Mouse (Mus musculus) bone marrow, adult 2 months (tissue): ENCODE measurements around the gene Dnm2. TPM values are rescaled to one million over a fixed set of nuclear protein-coding genes. Genes with fewer than 3 reads are reported as not detected.

Experiments used
- H3K27ac ChIP-seq: fragments of 200-500 bp; 2 replicates; pipeline ENCODE4 v1.5.1; 2012; ENCODE audit warnings: low read depth, mild to moderate bottlenecking, control low read depth, inconsistent platforms, low read length; ENCODE audit not compliant: control insufficient read depth, poor library complexity, insufficient read depth
- H3K4me1 ChIP-seq: fragments of 200-500 bp; 2 replicates; pipeline ENCODE4 v1.6.1; 2011; ENCODE audit warnings: low read length; ENCODE audit not compliant: control insufficient read depth, insufficient read depth
- H3K4me3 ChIP-seq: fragments of 200-500 bp; replicated peaks from 2 replicates; pipeline ENCODE3; 2011; ENCODE audit warnings: mild to moderate bottlenecking, low read depth, low read length, control low read depth; ENCODE audit not compliant: control insufficient read depth
- CTCF ChIP-seq: fragments of 200-500 bp; IDR thresholded peaks from 2 replicates; pipeline ENCODE4 v1.5.1; 2011; ENCODE audit warnings: low read length, control low read depth; ENCODE audit not compliant: control insufficient read depth, insufficient read depth
- POLR2A ChIP-seq: fragments of 200-500 bp; IDR thresholded peaks from 2 replicates; pipeline ENCODE4 v1.6.1; 2011; ENCODE audit warnings: low read depth, mild to moderate bottlenecking, control low read depth, low read length, borderline replicate concordance; ENCODE audit not compliant: control insufficient read depth
- WGBS: fragments of 180-500 bp; shearing (Covaris S2); methylation state at CpG from one replicate; pipeline ENCODE4 v1.1.7; 2018; 5-methylcytosine and 5-hydroxymethylcytosine counted together
- polyA plus RNA-seq: library from polyadenylated mRNA; stranded (reverse); fragments of >200 nt; gene quantifications from 2 replicates; pipeline ENCODE4 v1.2.4, GENCODE M21; 2011; ENCODE audit warnings: low replicate concordance; ENCODE audit not compliant: missing spikeins, insufficient read depth, insufficient read length

Gene Dnm2
- polyA plus RNA-seq, 1 experiment = 130 TPM

DNA sequence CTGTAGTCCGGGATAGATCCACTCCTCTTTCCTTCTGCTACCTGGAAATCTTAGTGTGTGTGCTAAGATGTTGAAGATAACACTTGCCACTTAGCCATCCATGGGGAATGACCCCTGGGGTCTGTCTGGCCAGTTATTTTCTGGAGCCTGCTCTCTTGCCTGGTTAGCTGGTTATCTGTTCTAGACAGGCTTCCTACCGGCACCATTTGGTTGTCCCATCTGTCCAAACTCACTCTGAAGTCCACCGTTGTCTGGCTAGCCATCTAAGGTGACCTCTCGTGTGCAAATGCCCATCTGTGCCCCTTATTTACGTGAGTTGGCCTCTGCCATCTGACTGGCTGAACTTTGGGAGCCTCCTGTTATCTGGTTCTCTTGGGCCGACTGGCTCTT, 843 bp downstream of the Dnm2 start:
- TF ChIP-seq CTCF (no peak), POLR2A (no peak)
- peak overlapping the region; percentile 100 for H3K4me3 ChIP-seq
- WGBS = under 1% methylated on average over 6 of the region's 6 CpGs
- H3K27ac ChIP-seq = peak overlapping the region; percentile 97
- peaks cover 5% of the 10 kb centered on the region; the same call in 1 of the 2 replicates for H3K4me1 ChIP-seq

DNA sequence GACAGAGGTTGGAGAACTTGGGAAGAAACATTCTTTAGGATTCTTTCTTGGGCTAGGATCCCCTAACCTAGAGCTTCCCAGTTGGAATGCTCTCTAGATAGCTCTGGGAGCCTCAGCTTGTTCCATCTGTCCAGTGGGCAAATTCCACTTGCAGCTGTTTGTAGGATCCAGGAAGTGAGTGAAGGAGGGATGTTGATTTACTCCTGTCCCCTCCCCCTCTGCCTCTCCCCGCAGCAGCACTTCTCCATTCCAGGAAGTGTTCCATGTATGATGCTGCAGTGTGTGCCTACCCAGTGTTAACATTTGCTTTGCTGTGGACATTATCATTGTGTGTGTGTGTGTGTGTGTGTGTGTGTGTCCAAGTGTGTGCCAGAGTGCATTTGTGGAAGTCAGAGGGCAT, 1.3 kb downstream of the Dnm2 start:
- Histone ChIP-seq H3K4me3 (peak overlapping the region; percentile 100), H3K4me1 (peaks cover 7% of the 10 kb centered on the region; the same call in 1 of the 2 replicates), H3K27ac (peak overlapping the region; percentile 97)
- WGBS = 0% methylated on average over 1 of the region's 1 CpGs
- TF ChIP-seq CTCF (no peak), POLR2A (no peak)

DNA sequence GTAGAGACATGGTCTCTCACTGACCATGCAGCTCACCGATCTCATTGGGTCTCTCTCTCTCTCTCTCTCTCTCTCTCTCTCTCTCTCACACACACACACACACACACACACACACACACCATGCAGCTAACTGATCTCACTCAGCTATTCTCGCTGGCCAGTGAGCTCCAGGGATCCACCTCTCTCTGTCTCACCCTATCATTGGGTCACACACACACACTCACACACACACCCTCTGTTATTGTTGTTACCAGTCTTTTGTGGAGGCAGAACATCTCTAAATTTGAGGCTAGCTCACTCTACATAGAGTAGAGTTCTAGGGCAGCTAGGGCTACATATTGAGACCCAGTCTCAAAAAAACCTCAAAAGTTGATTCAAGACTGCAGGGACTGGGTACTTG, 1.8 kb downstream of the Dnm2 start:
- Histone ChIP-seq H3K4me3 (peak overlapping the region; percentile 6), H3K4me1 (peaks cover 8% of the 10 kb centered on the region), H3K27ac (no peak overlapping the region)
- 26% methylated on average over 2 of the region's 2 CpGs for WGBS
- TF ChIP-seq POLR2A = no peak
- TF ChIP-seq CTCF = no peak

DNA sequence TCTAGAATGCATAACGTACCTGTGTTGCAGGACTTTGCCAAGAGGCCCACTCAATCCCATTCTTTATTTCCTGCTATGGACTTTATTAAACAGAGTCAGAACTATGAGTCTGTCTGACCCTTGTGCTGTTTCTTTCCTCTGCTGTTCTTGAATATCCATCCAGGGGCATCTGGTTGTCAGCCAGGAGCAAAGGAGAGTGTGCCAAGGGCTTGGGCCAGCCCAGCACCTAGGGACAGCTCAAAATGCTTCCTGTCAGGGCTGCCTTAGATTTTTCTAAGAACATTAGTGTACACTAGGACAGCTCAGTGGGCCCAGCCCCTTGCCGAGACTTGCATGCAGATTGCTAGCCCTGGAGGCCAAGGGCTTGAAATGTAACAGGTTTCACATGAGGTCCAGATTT, 3.1 kb downstream of the Dnm2 start:
- H3K4me1 ChIP-seq = peaks cover 8% of the 10 kb centered on the region
- TF ChIP-seq POLR2A (no peak), CTCF (no peak)
- no peak overlapping the region for H3K27ac ChIP-seq
- no peak overlapping the region for H3K4me3 ChIP-seq
- 89% methylated on average over 2 of the region's 2 CpGs for WGBS

DNA sequence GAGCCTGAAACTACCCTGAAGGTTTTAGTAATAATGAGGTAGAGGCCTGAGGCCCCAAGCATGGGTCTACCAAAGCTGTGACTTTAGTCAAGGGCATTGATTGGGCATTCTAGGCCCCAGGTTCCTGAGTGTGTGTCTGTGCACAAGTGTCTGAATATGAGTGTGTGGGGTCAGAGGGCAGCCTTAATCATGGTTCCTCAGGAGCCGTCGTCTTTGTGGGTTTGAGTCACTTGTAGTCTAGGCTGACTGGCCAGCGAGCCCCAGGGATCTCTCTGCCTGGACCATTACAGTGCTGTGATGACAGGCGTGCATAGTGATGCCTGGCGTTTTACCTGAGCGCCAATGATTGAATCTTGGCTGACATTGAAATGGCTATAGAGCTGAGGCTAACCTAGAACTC, 3.5 kb downstream of the Dnm2 start:
- Histone ChIP-seq H3K4me1 (peaks cover 8% of the 10 kb centered on the region), H3K27ac (no peak overlapping the region), H3K4me3 (no peak overlapping the region)
- TF ChIP-seq POLR2A = no peak
- TF ChIP-seq CTCF = no peak
- WGBS = 78% methylated on average over 6 of the region's 6 CpGs

DNA sequence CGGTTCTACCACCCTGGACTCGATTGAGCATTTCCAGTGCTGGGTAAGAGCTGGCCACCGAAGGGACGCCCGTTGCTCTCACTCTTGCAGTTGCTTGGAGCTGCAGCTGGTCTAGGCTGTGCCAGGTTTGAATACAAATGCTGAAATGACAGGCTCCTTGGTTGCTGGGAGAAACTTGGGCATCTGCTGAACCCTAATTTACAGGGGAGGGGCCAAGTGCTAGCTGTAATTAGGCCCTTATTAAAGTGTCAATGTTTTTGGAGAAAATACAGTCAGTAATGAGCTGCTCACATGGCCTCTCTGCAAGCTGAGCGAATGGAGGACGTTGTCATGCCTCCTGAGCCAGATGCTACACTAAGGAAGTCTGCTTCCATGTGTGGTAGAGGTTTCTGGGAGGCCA, 6.0 kb downstream of the Dnm2 start:
- Histone ChIP-seq H3K4me1 (peaks cover 15% of the 10 kb centered on the region), H3K27ac (no peak overlapping the region), H3K4me3 (no peak overlapping the region)
- TF ChIP-seq CTCF = no peak
- TF ChIP-seq POLR2A = no peak
- WGBS = 61% methylated on average over 7 of the region's 7 CpGs

DNA sequence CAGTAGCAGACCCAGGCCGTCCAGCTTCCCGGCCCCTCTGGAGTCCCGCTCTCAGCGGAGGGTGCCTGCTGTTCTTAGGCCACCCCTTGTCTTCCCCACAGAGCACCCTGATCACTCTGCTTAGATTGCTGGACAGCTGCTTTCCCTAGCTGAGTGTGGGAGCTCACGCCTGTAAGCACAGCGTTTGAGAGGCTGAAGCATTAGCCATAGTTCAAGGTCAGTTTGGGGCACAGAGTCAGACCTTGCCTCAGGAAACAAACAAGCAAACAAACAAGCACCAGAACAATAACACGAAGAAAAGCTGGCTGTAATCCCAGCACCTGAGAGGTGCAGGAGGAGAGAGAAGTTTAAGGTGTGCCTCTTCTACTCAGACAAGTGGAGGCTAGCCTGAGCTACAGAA, 7.4 kb downstream of the Dnm2 start:
- no peak for TF ChIP-seq CTCF
- no peak for TF ChIP-seq POLR2A
- H3K4me3 ChIP-seq = no peak overlapping the region
- 93% methylated on average over 7 of the region's 7 CpGs for WGBS
- H3K4me1 ChIP-seq = peaks cover 18% of the 10 kb centered on the region
- no peak overlapping the region for H3K27ac ChIP-seq

DNA sequence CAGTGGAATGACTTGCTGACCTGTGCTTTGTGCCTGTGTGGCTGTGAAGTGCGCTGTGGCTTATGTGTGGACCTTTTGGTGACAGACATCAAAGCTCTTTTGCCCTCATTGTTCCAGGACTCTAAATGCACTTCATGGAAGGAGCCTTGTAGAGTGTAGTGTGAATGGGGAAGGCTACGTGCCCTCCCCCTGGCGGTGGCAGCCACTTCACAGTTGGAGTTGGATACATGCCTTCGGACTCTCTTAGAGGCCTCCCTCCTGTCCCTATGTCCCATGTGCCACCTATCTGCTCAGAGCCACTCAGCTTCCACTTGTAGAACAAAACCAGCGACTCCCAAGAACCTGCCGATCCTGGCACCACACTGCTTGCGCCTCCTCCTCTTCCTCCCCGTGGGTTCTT, 9.1 kb downstream of the Dnm2 start:
- Histone ChIP-seq H3K4me1 (peaks cover 21% of the 10 kb centered on the region), H3K27ac (no peak overlapping the region), H3K4me3 (no peak overlapping the region)
- 72% methylated on average over 8 of the region's 8 CpGs for WGBS
- TF ChIP-seq CTCF (no peak), POLR2A (no peak)

DNA sequence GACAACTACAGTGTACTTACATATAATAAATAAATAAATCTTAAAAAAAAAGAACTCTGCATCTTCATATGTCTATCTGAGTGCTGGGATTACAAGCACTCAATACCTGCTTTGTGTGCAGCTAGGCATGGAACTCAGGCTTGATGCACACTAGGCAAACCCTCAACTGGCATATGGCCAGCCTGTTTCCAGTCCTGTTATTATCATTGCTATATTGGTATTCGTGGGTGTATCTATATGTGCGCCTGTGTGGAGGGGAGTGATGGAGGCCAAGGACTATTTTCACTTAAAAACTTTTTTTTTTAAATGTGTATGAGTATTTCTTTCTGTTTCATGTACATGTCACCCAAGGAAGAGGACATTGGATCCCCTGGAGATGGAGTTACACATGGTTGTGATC, 9.7 kb downstream of the Dnm2 start:
- TF ChIP-seq POLR2A = no peak
- TF ChIP-seq CTCF = no peak
- Histone ChIP-seq H3K27ac (no peak overlapping the region), H3K4me1 (peaks cover 21% of the 10 kb centered on the region), H3K4me3 (no peak overlapping the region)
- WGBS = 62% methylated on average over 2 of the region's 2 CpGs
